Mouse (Mus musculus): ENCODE data around the gene Tgfb1.
"Not testable (repeated sequence)": the region's sequence is repeated elsewhere in the genome, so short reads cannot be mapped to it uniquely, and the experiment has no call there.

- not testable (repeated sequence) for TF ChIP-seq CTCF, EP300 (IDR thresholded peaks at IDR 0.05)
These were observed 35.0 kb downstream of the Tgfb1 start for GRCm38 (mm10) chr7:25721776-25722175.

Measured in lung, postnatal 0 days (tissue).